Mouse (Mus musculus) erythroblast, embryonic 14.5 days (primary cell): ENCODE data around the gene Tsg101.

ENCODE experiments used
- GATA1 ChIP-seq: IDR thresholded peaks from 2 replicates; pipeline ENCODE4 v1.6.1; 2012; ENCODE audit warnings: low read length, inconsistent platforms, mixed read lengths
- TAL1 ChIP-seq: IDR thresholded peaks from 3 replicates; pipeline ENCODE4 v1.6.1; 2012; ENCODE audit warnings: low read length, inconsistent platforms, mixed read lengths

DNA sequence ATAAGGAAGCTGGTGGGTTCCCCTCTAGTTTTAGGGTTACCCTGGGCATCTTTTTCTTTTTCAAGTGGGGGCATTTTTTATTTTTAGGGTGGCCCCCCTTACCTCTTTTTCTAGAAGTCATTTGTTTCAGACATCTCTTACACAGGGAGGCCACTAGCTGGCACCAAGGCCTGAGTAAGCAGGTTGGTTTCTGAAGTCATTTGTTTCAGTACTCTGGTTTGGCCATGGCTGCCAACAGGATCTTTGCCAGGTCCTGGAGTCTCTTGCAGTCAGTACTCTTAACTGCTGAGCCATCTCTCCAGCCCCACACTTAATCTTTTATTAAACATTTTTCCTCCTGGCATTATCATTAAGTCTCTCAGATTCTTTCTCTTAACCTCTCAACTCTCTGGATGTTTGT is 42.4 kb upstream of the Tsg101 start:
- TF ChIP-seq GATA1 (no peak), TAL1 (no peak)
